Mouse (Mus musculus) megakaryocyte, embryonic 14.5 days (primary cell): ENCODE data around the gene Vamp8. TPM values are rescaled to one million over a fixed set of nuclear protein-coding genes. Genes with fewer than 3 reads are reported as not detected.

Experiments used
- H3K27me3 ChIP-seq: replicated peaks from 2 replicates; pipeline ENCODE3; 2012; ENCODE audit warnings: inconsistent platforms
- H3K36me3 ChIP-seq: replicated peaks from 2 replicates; pipeline ENCODE3; 2012; ENCODE audit warnings: low read length, inconsistent platforms, mixed read lengths
- H3K4me1 ChIP-seq: 2 replicates; pipeline ENCODE4 v1.6.1; 2012; ENCODE audit warnings: inconsistent platforms
- H3K4me3 ChIP-seq: replicated peaks from 2 replicates; pipeline ENCODE3; 2012; ENCODE audit warnings: moderate library complexity, mild to moderate bottlenecking, inconsistent platforms
- H3K9me3 ChIP-seq: 2 replicates; pipeline ENCODE4 v1.6.1; 2012; ENCODE audit warnings: inconsistent platforms
- FLI1 ChIP-seq: IDR thresholded peaks from 2 replicates; pipeline ENCODE4 v1.6.1; 2012; ENCODE audit warnings: low read length, inconsistent platforms, mixed read lengths
- GATA1 ChIP-seq: IDR thresholded peaks from 3 replicates; pipeline ENCODE4 v1.6.1; 2012; ENCODE audit warnings: mixed read lengths, low read length, inconsistent platforms, borderline replicate concordance
- polyA plus RNA-seq: library from polyadenylated mRNA; stranded (reverse); fragments of >175 nt; gene quantifications from 2 replicates; pipeline ENCODE4 v1.2.3, GENCODE M21; 2012; ENCODE audit warnings: low replicate concordance; ENCODE audit not compliant: insufficient read depth

Vamp8 gene
- polyA plus RNA-seq, 1 experiment, result 174 TPM

- Histone ChIP-seq H3K4me1 (peaks cover 72% of the 10 kb centered on the region), H3K9me3 (no peaks in the 10 kb centered on the region), H3K4me3 (peak overlapping the region; percentile 97), H3K27me3 (no peaks in the 10 kb centered on the region), H3K36me3 (peaks cover 46% of the 10 kb centered on the region)
- TF ChIP-seq GATA1 (no peak), FLI1 (no peak)
Observed at GRCm38 (mm10) chr6:72344396-72345073, 46.0 kb downstream of the Vamp8 start.

GRCm38 (mm10) chr6:72340481-72340880 lies 50.0 kb downstream of the Vamp8 start:
- H3K4me1 ChIP-seq, result peaks cover 74% of the 10 kb centered on the region
- no peaks in the 10 kb centered on the region for H3K27me3 ChIP-seq
- peaks cover 71% of the 10 kb centered on the region for H3K36me3 ChIP-seq
- no peak for TF ChIP-seq FLI1
- no peak for TF ChIP-seq GATA1
- no peaks in the 10 kb centered on the region for H3K9me3 ChIP-seq
- H3K4me3 ChIP-seq, result peak overlapping the region; percentile 38

Other genes with a start within 250 kb of the Vamp8 start
- 51.0 and 108 TPM in 2 replicates for gene Atoh8, start 155.1 kb downstream of the Vamp8 start, polyA plus RNA-seq
- 2.7 and 3.5 TPM in 2 replicates for gene Sftpb, start 86.1 kb downstream of the Vamp8 start, polyA plus RNA-seq
- 6.4 and 27.8 TPM in 2 replicates for gene Usp39, start 45.5 kb downstream of the Vamp8 start, polyA plus RNA-seq
- gene 0610030E20Rik, start 43.4 kb downstream of the Vamp8 start, polyA plus RNA-seq, result 3.9 and 10.7 TPM in 2 replicates
- 48.1 and 129 TPM in 2 replicates for gene Tmem150a, start 35.3 kb downstream of the Vamp8 start, polyA plus RNA-seq
- gene Rnf181, start 23.7 kb downstream of the Vamp8 start, polyA plus RNA-seq, result 64.6 and 113 TPM in 2 replicates
- 12.5 and 61.7 TPM in 2 replicates for gene Vamp5, start 10.2 kb downstream of the Vamp8 start, polyA plus RNA-seq
- 4.8 and 8.6 TPM in 2 replicates for gene Ggcx, start 23.6 kb upstream of the Vamp8 start, polyA plus RNA-seq
- gene Mat2a, start 48.9 kb upstream of the Vamp8 start, polyA plus RNA-seq, result 1.6 and 17.1 TPM in 2 replicates
- gene Sh2d6, start 131.0 kb upstream of the Vamp8 start, polyA plus RNA-seq, result 0.10 TPM in 1 of 2 replicates, not detected in the other
- 7.6 and 140 TPM in 2 replicates for gene Capg, start 153.7 kb upstream of the Vamp8 start, polyA plus RNA-seq
- 11.4 and 18.4 TPM in 2 replicates for gene Elmod3, start 207.7 kb upstream of the Vamp8 start, polyA plus RNA-seq
- 7.6 and 25.6 TPM in 2 replicates for gene Retsat, start 207.8 kb upstream of the Vamp8 start, polyA plus RNA-seq
- 0.86 and 2.9 TPM in 2 replicates for gene Tgoln1, start 226.3 kb upstream of the Vamp8 start, polyA plus RNA-seq